ENCODE assay signal across 15 mouse cellular contexts in genomic region chr1:76031171-76031922, GRCm38 (mm10).
A peak's percentile ranks its signal among the peaks of the same experiment; 100 is the strongest.
DNase-seq lines count a peak whose midpoint lies in the region; ATAC-seq and TF ChIP-seq lines count a peak whose summit lies in the region.
"Had no signal": no experiment of that assay in that cellular context is flagged by ENCODE, and none has a peak within 500 bp of the region (broad histone marks: within the 10 kb centered on the region; RNA-seq: fewer than 3 reads in every experiment).

No protein-coding gene starts in this region.

- no peak overlapping the region for H3K9ac ChIP-seq in forebrain, embryonic 13.5 days
- no peak overlapping the region for H3K9ac ChIP-seq in lung, postnatal 0 days (replicated peaks; ENCODE audit: low read depth)
- H3K9ac ChIP-seq: heart, embryonic 13.5 days; limb, embryonic 13.5 days had no signal

- H3K4me1 ChIP-seq in forebrain, embryonic 10.5 days: peaks cover 40% of the 10 kb centered on the region
- peaks cover 21% of the 10 kb centered on the region for H3K4me1 ChIP-seq in forebrain, embryonic 13.5 days
- peaks cover 35% of the 10 kb centered on the region for H3K4me1 ChIP-seq in embryonic facial prominence, embryonic 10.5 days
- H3K4me1 ChIP-seq in lung, postnatal 0 days (ENCODE audit: insufficient read depth, low read depth, low read length): peaks cover 9% of the 10 kb centered on the region; the same call in 1 of the 2 replicates

- peak overlapping the region; percentile 48 for H3K27ac ChIP-seq in forebrain, embryonic 10.5 days
- no peak overlapping the region for H3K27ac ChIP-seq in forebrain, embryonic 13.5 days
- peak overlapping the region; percentile 3; the same call in 1 of the 2 replicates for H3K27ac ChIP-seq in layer of hippocampus, adult 2 months
- H3K27ac ChIP-seq in embryonic facial prominence, embryonic 10.5 days (replicated peaks): peak overlapping the region; percentile 31; the same call in 1 of the 2 replicates
- H3K27ac ChIP-seq in lung, postnatal 0 days (ENCODE audit: low read length): peak overlapping the region; percentile 47
- H3K27ac ChIP-seq: heart, embryonic 13.5 days; hindbrain, postnatal 0 days; limb, embryonic 13.5 days had no signal

- DNase-seq in forebrain, embryonic 10.5 days (ENCODE audit: extremely low spot score, low spot score): no peak
- no peak for DNase-seq in layer of hippocampus, adult 2 months (ENCODE audit: low spot score in 2 of 2)
- DNase-seq in layer of hippocampus, adult 8-10 months (ENCODE audit: low spot score in 2 of 2): no peak
- DNase-seq in embryonic facial prominence, embryonic 10.5 days (ENCODE audit: low spot score): peak; percentile 34
- peak; percentile 72 for DNase-seq in lung, postnatal 0 days (ENCODE audit: low spot score)
- no peak for DNase-seq in spleen, postnatal 4 days (ENCODE audit: low spot score in 2 of 2)
- no peak for DNase-seq in cerebellum, adult 9-11 months
- DNase-seq: layer of hippocampus, adult 9-11 months; right cerebral cortex, postnatal 25 days had no signal

- H3K4me2 ChIP-seq in forebrain, embryonic 13.5 days: no peak overlapping the region
- H3K4me2 ChIP-seq in lung, postnatal 0 days (replicated peaks; ENCODE audit: low read depth, low read length): no peak overlapping the region
- H3K4me2 ChIP-seq: heart, embryonic 13.5 days; limb, embryonic 13.5 days; midbrain, embryonic 11.5 days had no signal

- no peaks in the 10 kb centered on the region for H3K9me3 ChIP-seq in forebrain, embryonic 10.5 days
- H3K9me3 ChIP-seq in forebrain, embryonic 13.5 days (replicated peaks): no peaks in the 10 kb centered on the region
- H3K9me3 ChIP-seq in embryonic facial prominence, embryonic 10.5 days: no peaks in the 10 kb centered on the region
- H3K9me3 ChIP-seq in lung, postnatal 0 days (ENCODE audit: low read length): no peaks in the 10 kb centered on the region
- H3K9me3 ChIP-seq: heart, embryonic 13.5 days; limb, embryonic 13.5 days had no signal

- no peak for TF ChIP-seq CTCF in layer of hippocampus, adult 2 months (conservative IDR thresholded peaks at IDR 0.05)
- TF ChIP-seq CTCF in lung, postnatal 0 days (IDR thresholded peaks at IDR 0.05): no peak

- 68% methylated on average over 11 of the region's 11 CpGs for WGBS in forebrain, embryonic 10.5 days
- 72% methylated on average over 11 of the region's 11 CpGs for WGBS in forebrain, embryonic 13.5 days
- WGBS in embryonic facial prominence, embryonic 10.5 days: 45% methylated on average over 11 of the region's 11 CpGs
- 17% methylated on average over 11 of the region's 11 CpGs for WGBS in lung, postnatal 0 days

- ATAC-seq in forebrain, embryonic 13.5 days: no peak
- peak; percentile 70 for ATAC-seq in lung, postnatal 0 days
- ATAC-seq: hindbrain, postnatal 0 days had no signal

- no peak overlapping the region for H3K4me3 ChIP-seq in forebrain, embryonic 10.5 days
- no peak overlapping the region for H3K4me3 ChIP-seq in forebrain, embryonic 13.5 days
- H3K4me3 ChIP-seq in layer of hippocampus, adult 2 months: no peak overlapping the region
- no peak overlapping the region for H3K4me3 ChIP-seq in embryonic facial prominence, embryonic 10.5 days
- no peak overlapping the region for H3K4me3 ChIP-seq in lung, postnatal 0 days (ENCODE audit: low read depth, low read length)
- H3K4me3 ChIP-seq: heart, embryonic 13.5 days; limb, embryonic 13.5 days; myocyte had no signal

- H3K27me3 ChIP-seq in forebrain, embryonic 10.5 days (ENCODE audit: poor library complexity, severe bottlenecking): no peaks in the 10 kb centered on the region
- H3K27me3 ChIP-seq in forebrain, embryonic 13.5 days: no peaks in the 10 kb centered on the region
- 0 out of 2 replicates have a peak, but pooled peaks cover 6% of the 10 kb centered on the region for H3K27me3 ChIP-seq in embryonic facial prominence, embryonic 10.5 days (replicated peaks; ENCODE audit: low read depth, poor library complexity, severe bottlenecking)
- no peaks in the 10 kb centered on the region for H3K27me3 ChIP-seq in lung, postnatal 0 days (replicated peaks; ENCODE audit: insufficient read depth, low read length)
- H3K27me3 ChIP-seq: heart, embryonic 13.5 days; limb, embryonic 13.5 days had no signal

- H3K36me3 ChIP-seq in forebrain, embryonic 10.5 days (replicated peaks): no peaks in the 10 kb centered on the region
- no peaks in the 10 kb centered on the region for H3K36me3 ChIP-seq in forebrain, embryonic 13.5 days (ENCODE audit: poor library complexity, severe bottlenecking)
- H3K36me3 ChIP-seq in embryonic facial prominence, embryonic 10.5 days (replicated peaks): no peaks in the 10 kb centered on the region
- H3K36me3 ChIP-seq in lung, postnatal 0 days (ENCODE audit: insufficient read depth, low read length): no peaks in the 10 kb centered on the region
- H3K36me3 ChIP-seq: heart, embryonic 13.5 days; limb, embryonic 13.5 days had no signal

- peak; percentile 55 for TF ChIP-seq EP300 in lung, postnatal 0 days (IDR thresholded peaks at IDR 0.05)

Comparison
In these comparisons a context has a peak if more than half of its experiments do, and no peak if none do; other contexts are left out.
1. DNase-seq: peak in embryonic facial prominence, embryonic 10.5 days (single experiment) and lung, postnatal 0 days (single experiment); none in forebrain, embryonic 10.5 days (single experiment), layer of hippocampus, adult 2 months (0 of 2), layer of hippocampus, adult 8-10 months (0 of 2), spleen, postnatal 4 days (0 of 2) and cerebellum, adult 9-11 months (single experiment).